14 mouse cellular contexts compared by ENCODE assay signal in the genomic region with DNA sequence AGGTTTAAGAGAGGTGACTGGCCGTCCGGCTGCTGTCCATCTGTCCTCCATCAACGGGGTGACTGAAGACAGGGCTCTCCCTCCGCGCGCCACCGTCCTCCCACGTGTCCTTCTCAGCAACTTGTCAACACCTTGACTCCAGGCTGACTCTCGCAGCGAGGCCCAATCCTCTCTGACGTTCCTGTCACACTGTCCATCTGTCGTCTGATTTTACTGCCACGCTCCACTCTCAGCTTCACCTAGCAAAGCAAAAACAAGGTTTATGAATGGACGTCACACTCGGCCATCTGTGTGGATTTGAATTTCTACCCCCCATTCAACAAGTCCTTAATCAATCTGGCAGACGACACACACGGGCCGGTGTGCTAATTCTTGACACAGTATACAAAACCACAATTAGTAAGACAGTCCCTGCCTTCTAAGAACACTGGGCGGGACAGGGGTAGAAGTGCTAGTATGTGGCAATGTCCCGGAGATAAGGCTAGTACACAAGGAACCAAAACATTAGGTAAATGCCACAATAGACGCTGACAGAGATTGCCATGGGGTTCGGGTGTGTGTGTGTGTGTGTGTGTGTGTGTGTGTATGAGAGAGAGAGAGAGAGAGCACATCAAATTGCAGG. TPM values are rescaled to one million over a fixed set of nuclear protein-coding genes. Genes with fewer than 3 reads are reported as not detected.
DNase-seq lines count a peak whose midpoint lies in the region; ATAC-seq lines count a peak whose summit lies in the region.
"Had no signal": no experiment of that assay in that cellular context is flagged by ENCODE, and none has a peak within 500 bp of the region (broad histone marks: within the 10 kb centered on the region; RNA-seq: fewer than 3 reads in every experiment).

No protein-coding gene starts in this region.

- H3K9ac ChIP-seq in kidney, embryonic 16.5 days (replicated peaks; ENCODE audit: low read length), result no peak overlapping the region
- H3K9ac ChIP-seq: midbrain, embryonic 12.5 days; neural tube, embryonic 13.5 days had no signal

- peak; percentile 32 to 40 for DNase-seq in cerebellum, postnatal 25 days
- no peak for DNase-seq in cerebellum, postnatal 4 days (ENCODE audit: low spot score in 2 of 2)
- no peak for DNase-seq in kidney, adult 11 months
- DNase-seq in heart, adult 9 months (ENCODE audit: low spot score in 2 of 2), result peak; percentile 48 to 69
- no peak for DNase-seq in adrenal gland, postnatal 4 days (ENCODE audit: low spot score in 2 of 2)
- DNase-seq in left cerebral cortex, postnatal 10 days (ENCODE audit: extremely low spot score in 1 of 2, low spot score in 2 of 2), result no peak
- DNase-seq: kidney, postnatal 36 days; right cerebral cortex, postnatal 4 days had no signal

- peak overlapping the region; percentile 11; the same call in 1 of the 2 replicates for H3K4me2 ChIP-seq in kidney, embryonic 16.5 days (replicated peaks; ENCODE audit: low read depth, low read length)
- H3K4me2 ChIP-seq: embryonic facial prominence, embryonic 13.5 days; midbrain, embryonic 12.5 days; neural tube, embryonic 13.5 days had no signal

- H3K4me3 ChIP-seq in kidney, embryonic 16.5 days (ENCODE audit: low read length), result no peak overlapping the region
- H3K4me3 ChIP-seq: embryonic facial prominence, embryonic 13.5 days; midbrain, embryonic 12.5 days; neural tube, embryonic 13.5 days had no signal

- 0 out of 2 replicates have a peak, but pooled peaks cover 23% of the 10 kb centered on the region for H3K36me3 ChIP-seq in kidney, embryonic 16.5 days (ENCODE audit: insufficient read depth, low read length)

- no peak for ATAC-seq in kidney, embryonic 16.5 days (ENCODE audit: low FRiP score, low TSS enrichment)
- ATAC-seq in megakaryocyte, adult 5-6 weeks (ENCODE audit: poor library complexity, severe bottlenecking), result peak; percentile 55

- no peak overlapping the region for H3K27ac ChIP-seq in kidney, embryonic 16.5 days (ENCODE audit: low read length)
- H3K27ac ChIP-seq: embryonic facial prominence, embryonic 13.5 days; midbrain, embryonic 12.5 days; neural tube, embryonic 13.5 days had no signal

- H3K27me3 ChIP-seq in kidney, embryonic 16.5 days (ENCODE audit: insufficient read depth, low read length), result no peaks in the 10 kb centered on the region
- H3K27me3 ChIP-seq: embryonic facial prominence, embryonic 13.5 days; neural tube, embryonic 13.5 days had no signal

- intact Hi-C loops in left cerebral cortex, postnatal 10 days (cut with DNase I), result no loop called here

- H3K4me1 ChIP-seq in kidney, embryonic 16.5 days (ENCODE audit: insufficient read depth, low read length), result peaks cover 67% of the 10 kb centered on the region

- peaks cover 3% of the 10 kb centered on the region; the same call in 1 of the 2 replicates for H3K9me3 ChIP-seq in kidney, embryonic 16.5 days (ENCODE audit: low read length)
- H3K9me3 ChIP-seq: embryonic facial prominence, embryonic 13.5 days; G1E; midbrain, embryonic 12.5 days; neural tube, embryonic 13.5 days had no signal

- WGBS in kidney, embryonic 16.5 days, result 38% methylated on average over 22 of the region's 22 CpGs

RNA-seq across cellular contexts. Expression of a gene that starts 10.1 kb away (rescaled TPM):
- polyA plus RNA-seq in kidney, embryonic 16.5 days (2015; fragmentation: Nextera tagmentation; extraction: Ambion mirVana), result 38.0 and 42.3 TPM in 2 replicates
- total RNA-seq in megakaryocyte, adult 5-6 weeks (2015), result 67.7 and 93.8 TPM in 2 replicates
- total RNA-seq in megakaryocyte, adult 5-6 weeks (2017), result 56.5 and 69.6 TPM in 2 replicates
- total RNA-seq in adrenal gland, postnatal 4 days (2021), result 100 to 1,000 TPM; 122 to 130 TPM
- 100 to 1,000 TPM; 142 to 147 TPM for total RNA-seq in left cerebral cortex, postnatal 10 days (2021)

Comparison
In these comparisons a context has a peak if more than half of its experiments do, and no peak if none do; other contexts are left out.
1. DNase-seq: peak in cerebellum, postnatal 25 days (2 of 2) and heart, adult 9 months (2 of 2); none in cerebellum, postnatal 4 days (0 of 2), kidney, adult 11 months (single experiment), adrenal gland, postnatal 4 days (0 of 2) and left cerebral cortex, postnatal 10 days (0 of 2).